Mouse (Mus musculus) CD8-positive naive resting alpha-beta T cell, adult 2 months (primary cell): ENCODE results near the gene S1pr1.

ENCODE experiments used
- DNase-seq, 2 experiments: peaks; one replicate each; pipeline ENCODE4 v3.0.0; 2022; ENCODE audit warnings: low read depth in 2 of 2, low spot score in 2 of 2

Gene S1pr1

DNA sequence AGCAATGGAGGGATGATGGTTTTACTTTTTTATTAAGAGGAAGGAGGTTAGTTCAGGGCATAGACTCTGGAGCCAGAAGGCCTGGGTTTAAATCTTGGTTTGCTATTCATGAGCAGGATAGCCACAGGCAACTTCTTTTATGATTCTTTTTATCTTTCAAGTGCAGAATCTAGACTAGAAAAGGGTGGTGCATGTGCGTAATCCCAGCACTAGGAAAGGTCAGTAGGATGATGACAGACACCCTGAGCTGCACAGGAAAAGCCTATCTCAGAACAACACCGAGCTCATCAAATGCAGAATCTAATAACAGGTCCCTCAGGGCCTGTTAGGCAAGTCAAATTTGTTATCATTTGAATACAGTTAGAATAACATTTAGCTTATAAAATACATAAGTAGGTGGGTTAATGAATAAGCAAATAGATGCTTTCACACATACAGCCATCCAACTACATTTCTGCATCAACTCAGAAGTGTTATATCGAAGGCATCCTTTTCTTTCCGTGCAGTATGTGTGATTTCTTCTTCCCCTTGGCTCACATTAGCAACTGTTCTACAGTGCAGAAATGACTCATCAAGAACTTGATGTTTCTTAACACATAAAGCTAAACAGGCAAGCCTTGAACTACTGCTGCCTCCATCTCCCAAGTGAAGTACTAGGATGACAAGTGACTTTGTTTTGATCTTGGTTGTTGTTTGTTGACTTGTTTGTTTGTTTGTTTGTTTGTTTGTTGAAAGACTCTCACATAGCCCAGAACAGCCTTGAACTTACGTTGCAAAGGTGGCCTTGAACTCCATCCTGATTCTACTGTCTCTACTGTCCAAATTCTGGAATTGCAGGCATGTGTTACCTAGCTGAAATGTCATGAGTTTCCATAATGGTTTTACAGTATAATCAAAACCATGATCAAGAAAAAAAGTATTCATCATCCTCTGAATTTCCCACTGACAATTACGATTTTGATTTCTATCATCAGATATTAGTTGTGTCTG, 39.0 kb downstream of the S1pr1 start:
- no peak for DNase-seq

DNA sequence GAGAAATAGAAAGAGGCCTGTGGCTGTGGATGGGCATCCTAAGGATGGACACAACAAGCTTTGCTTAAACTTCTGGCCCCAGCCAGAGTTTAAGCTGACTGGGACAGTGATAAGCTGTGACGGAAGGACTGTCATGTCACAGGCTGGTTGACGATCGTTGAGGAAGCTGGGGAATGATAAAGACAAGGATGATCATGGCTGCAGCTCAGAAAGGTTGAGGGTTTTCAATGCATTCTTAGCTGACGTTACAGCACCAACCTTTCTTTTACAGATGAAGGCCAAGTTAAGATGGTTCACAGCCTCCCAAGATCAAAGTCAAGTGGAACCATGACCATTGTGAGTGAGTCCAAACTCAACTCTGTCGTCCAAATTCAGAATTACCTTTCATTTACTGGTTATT, 40.2 kb downstream of the S1pr1 start:
- no peak for DNase-seq

DNA sequence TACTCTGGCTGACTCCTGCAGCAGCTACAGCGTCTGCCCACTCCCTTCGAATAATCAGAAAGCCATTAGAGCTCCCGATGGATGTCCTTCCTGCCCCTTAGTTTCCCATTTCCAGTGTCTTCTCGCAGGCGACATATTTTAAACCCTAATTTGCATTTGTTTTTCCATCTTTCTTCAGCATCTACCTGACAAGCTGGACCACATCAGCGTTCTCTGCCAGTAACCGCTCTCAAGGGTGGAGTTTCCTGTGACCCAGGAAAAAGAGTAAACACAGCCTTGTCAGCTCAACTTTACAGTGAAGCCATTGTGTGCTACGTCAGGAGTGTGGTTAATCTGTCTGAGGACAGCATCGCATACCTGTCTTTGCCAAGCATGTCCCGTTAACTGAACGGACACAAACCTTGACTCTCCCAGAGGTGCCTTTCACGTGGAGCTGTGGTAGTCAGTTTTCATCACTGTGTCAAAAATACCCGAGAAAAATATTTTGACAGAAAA, 41.2 kb downstream of the S1pr1 start:
- DNase-seq: peak; percentile 80 to 85

DNA sequence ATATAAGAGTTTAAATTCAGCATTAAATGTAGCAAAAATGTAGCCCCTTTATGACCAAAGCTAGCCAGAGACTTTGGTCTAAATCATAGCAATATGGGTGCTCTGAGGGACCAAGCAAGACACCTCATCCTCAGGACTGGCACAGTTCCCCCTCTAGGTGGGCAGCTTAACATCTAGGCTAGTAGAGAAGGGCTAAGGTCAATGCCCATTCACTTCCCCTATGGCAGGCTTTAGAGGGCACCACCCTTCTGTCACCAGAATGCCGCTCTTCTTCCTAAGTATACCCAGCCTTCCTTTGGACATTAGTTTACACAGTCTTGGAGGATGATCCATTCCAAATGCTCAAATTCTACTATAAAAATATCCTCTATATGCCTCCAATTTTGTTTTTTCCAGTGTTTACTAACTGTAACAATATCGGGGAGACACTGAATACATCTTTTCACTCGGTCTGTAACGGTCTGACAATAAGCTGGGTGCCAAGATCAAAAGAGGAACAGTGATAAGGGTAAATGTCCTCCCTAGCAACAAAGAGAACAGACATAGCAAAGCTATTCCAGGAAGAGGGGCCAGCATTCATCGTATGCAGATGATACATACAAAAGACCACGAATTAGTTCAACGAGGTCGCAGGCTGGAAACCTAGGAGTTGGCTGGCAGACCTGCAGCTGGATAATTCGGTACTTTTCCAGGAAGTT, 41.8 kb downstream of the S1pr1 start:
- DNase-seq: no peak

DNA sequence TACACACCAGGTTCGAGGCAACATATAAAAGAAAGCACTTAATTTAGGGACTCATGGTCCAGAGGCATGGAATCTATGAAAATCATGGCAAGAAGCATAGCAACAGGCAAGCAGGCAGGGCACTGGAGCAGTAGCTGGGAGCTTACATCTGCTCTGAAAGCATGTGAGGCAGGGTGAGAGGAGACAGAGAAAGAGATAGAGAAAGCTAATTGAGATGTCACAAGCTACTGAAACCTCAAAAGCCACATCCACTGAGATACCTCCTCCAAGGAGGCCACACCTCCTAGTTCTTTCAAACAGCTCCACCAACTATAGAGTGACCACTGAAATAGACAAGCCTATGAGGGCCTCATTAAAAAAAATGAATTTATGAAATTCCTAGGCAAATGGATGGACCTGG, 45.6 kb downstream of the S1pr1 start:
- peak; percentile 40 to 61 for DNase-seq

DNA sequence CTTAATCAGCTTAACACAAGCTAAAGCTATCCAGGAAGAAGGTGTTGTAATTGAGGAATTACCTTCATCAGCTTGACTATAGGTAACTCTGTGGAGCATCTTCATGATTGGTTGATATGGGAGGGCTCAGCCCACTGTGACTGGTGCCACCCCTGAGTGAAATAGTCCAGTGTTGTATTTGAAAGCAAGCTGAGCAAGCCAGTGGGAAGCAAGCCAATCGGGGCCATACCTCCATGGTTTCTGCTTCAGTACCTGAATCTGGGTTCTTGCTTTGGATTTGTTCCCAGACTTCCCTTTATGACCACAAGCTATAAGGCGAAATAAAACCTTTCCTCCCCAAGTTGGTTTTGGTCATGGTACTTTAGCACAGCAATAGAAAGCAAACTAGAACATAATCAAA, 47.7 kb downstream of the S1pr1 start:
- no peak for DNase-seq

DNA sequence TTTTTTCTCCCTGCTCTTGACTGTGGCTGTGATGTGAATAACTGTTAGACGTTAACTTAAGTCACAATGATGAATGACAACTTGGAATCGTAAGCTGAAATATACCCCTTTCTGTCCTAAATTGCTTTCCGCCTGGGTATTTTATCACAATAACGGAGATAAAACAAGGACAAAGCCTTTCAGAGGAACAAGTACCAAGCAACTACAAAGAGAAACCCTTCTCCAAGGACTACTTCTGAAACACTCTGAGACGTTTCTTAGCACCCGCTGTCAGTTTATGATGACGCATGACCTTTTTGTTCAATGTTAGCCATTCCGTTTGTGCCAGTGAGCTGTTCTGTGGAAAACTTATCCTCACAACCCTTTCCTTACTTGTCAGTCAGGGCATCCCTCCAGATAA, 48.3 kb downstream of the S1pr1 start:
- no peak for DNase-seq

DNA sequence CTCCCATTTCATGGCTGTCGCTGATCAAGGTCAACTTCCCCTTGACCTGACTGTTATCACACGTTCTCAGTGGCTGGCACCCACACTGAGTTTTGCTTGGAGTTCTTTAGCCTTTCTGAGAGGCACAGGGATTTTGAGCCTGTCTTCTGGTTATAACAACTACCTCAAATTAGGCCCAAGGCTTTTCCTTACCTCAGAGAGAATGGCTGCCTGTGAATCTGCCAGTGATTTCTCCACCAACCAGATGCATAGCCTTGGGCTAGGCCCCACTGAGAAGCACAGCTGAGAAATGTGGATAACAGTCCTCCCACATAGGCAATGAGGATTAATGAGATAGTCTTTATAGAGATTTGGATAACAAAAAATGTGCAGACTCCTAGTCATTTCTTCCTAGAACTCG, 50.4 kb downstream of the S1pr1 start:
- DNase-seq: no peak

DNA sequence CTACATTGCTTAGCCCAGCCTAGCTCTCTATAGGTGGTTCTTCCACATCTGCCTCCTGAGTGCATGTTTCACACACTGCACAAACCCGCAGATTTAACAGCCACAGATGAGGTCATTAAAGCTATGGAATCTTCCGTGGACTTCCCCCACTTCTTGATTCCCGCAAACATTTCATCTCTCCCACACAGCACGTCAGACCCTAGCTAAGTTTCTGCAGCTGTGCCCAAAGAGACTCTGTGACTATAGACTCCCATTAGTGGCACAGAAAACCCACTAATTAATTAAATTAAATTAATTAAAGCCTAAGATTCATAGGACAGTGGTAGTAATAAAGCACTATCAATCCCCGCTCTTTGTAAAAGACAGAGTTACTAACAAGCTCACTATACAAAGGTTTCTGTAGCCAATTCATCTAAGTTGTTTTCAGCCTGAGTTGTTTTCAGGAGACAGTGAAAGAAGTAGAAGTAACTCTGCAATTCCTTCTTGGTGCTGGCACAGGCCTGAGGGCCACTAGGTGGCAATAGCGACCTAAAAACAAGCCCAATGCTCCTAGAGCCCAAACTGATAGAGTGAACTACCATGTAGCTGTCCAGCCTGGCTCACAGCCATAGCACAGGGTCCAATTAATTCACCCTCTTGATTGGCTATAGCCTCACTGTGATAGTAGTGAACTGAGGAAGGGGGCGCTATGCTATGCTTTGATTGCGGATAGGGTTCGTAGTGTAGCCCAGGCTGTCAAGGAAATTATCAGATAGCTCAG, 54.0 kb downstream of the S1pr1 start:
- DNase-seq: peak; percentile 76 to 85
